Mouse (Mus musculus): ENCODE results near the gene Pdcd5.

Gene Pdcd5

DNA sequence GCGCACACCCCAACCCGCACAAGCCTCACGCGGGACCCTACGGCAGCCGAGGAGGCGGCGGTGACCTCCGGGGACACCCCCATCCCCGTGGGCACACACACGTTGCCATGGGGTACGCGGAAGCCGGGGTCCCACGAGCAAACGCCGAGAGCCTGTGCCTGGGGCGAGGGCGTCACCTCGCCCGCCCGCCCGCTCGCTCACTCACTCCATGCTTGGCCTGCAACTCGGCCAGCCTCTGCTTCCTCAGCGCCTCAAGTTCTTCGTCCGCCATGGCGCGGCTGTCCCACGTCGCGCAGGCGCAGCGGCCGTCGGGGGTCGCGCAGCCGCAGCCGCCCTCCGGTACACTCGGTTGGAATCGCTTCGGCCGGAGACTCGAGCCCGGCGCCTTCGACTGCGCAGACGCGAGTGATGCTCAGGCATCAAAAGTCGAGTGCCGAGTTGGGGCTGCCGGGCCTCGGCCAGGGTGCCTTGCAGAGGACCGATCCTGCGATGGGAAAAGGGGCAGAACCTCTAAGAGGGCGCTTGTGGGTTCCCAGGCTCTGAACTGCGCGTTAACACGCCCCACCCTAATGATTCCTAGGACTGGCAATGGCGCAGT lies at the start of gene Pdcd5:
TSS of gene Pdcd5 (minus strand) at position 421 of the 598 bp plus-strand sequence.
- peak; percentile 97 for DNase-seq

GRCm38 (mm10) chr7:35692641-35693040 lies 45.3 kb upstream of the Pdcd5 start:
- no peak for DNase-seq

- no peak for DNase-seq
These were observed 44.8 kb upstream of the Pdcd5 start for GRCm38 (mm10) chr7:35692117-35692516.

GRCm38 (mm10) chr7:35688781-35689349 lies 41.5 kb upstream of the Pdcd5 start:
- no peak for DNase-seq

DNA sequence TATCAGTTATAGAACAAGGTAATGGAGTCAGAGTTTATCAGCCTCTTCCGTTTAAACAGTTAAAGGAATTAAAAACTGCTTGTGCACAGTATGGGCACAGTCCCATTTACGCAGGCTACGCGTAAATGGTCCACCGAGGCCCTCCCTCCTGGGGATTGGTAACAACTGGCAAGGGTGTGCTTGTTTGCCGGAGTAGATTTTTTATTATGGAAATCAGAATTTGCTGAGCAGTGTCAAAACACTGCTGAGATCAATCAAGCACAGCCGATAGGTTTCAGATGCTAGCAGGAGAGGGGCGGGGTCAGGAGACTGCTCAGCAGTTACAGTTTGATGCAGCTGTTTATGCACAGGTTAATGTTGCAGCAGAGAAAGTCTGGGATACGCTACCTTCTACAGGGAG lies 41.0 kb upstream of the Pdcd5 start:
- no peak for DNase-seq

DNA sequence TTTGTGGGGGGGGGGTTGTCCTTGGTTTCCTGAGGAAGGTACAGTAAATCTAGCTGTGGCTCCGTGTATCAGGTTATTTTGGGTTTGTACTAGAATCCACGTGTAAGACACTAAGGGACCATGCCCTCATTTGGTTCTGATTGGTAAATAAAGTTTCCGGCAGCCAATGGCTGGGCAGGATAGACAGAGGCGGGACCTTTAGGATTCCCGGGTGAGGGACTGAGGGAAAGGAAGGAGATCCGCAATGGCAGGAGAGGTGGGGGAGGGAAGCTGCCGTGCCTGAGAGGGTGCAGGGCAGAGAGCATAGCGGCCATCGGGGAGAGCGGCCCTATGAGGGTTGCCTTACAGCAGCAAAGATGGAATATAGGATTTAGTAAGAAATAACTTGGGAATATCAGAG lies 39.9 kb upstream of the Pdcd5 start:
- DNase-seq, result peak; percentile 31

- peak; percentile 63 for DNase-seq
These were observed 39.4 kb upstream of the Pdcd5 start for GRCm38 (mm10) chr7:35686756-35687155.

GRCm38 (mm10) chr7:35686216-35686615 lies 38.9 kb upstream of the Pdcd5 start:
- DNase-seq, result no peak

DNA sequence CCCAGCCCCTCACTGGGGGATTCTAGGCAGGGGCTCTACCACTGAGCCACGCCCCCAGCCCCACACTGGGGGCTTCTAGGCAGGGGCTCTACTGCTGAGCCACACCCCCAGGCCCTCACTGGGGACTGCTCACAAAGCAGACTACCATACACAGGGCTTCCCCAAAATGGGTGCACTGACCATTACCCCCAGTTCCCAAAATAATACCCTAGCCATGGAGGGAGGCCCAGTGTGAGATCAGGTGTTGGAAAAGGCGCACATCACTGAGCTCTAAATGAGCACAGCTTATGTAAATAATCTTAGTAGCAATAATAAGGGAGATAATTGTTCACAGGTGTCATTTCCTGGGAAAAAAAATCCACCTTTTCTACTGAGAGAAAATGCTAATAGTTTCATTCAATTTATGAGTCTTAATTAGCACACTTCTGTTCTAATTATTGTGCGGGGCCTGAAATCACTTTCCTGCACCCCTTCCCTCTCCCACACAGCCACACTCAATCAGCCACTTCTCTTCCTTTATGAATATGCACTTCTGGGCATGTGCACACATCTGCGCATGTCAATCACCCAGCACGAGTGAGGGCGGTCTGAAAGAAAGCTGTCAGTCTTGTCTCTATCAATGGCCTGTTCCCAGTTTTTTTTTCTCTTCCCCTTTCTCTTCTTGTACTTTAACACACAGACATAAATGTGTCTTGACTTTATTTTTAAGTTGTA lies 36.2 kb upstream of the Pdcd5 start:
- no peak for DNase-seq

DNA sequence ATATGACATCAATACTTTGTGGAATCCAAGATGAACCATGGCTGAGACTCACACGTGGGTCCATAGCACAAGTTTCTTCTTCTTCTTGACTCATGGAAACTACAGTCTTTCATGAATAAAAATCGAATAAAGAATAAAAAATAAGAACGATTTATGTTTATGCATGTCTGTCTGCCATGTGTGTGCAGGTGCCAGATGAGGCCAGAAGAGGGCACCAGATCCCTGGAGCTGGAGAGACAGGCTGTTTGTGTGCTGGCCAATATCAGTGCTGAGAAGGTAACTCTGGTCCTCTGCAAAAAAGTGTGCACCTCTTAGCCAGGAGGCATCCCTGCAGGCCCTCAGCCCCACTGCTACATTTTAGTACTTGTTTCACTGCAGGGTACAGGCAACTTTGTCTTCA lies 34.2 kb upstream of the Pdcd5 start:
- no peak for DNase-seq

DNA sequence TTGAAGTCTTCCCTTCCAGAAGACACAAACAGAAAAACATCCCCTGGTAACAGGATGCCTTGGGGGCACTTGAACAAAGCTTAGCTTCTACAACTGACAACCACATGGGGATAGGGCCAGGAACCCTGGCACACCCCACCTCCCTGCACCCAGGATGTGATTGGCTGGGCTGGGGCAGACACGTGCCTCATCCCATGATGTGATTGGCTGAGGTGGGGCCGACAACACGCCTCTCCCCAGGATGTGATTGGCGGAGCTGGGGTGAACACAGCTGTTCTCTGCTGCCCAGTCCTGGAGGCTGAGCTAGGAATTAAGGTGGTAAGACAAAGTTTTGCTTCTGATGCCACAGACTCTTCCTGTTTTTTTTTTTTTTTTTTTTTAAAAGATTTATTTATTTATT lies 31.7 kb upstream of the Pdcd5 start:
- no peak for DNase-seq

DNA sequence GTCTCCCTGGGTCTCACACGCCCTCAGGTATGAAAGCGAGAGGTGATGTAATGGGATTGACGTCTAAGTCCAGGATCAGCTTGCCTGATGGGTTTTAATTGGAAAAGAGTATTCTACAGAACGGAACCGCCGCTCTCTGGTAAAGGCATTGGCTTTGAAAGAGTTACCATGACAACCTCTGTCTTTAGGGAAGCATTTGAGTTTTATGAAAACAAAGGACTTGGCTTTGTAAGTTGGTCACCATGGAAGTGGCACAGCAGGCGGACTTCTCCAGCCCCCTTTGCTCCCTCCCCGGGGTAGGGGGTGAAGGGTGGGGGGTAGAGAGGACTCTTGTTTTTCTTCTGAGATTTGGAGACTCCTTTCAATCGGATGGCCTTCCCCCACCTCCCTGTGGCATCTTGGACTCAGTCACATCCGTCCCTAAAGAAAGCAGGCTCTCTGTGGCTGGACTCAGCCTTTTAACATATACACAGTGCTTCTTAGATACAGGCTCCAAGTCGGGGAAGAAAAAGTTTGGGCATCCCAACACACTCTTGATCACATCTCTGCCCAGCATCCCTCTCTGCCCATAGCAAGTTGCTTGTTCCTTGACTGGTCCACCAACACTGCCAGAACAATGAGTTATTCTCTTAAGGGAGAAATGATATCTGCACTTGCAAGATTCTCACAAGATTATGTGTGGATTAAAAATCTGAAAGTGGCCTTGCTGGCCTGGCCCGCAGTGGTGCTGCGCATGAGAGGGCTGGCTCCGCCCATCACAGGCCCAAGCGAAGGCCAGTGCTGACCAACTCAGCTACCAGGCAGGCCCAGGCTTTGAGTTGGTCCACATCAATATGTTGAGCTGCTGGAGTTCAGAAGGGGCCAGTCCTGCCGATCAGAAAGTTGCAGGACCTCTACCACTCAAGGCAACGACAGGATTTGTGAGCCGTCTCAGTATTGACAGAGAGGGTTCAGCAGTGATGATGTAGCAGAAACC lies 21.0 kb upstream of the Pdcd5 start:
- DNase-seq, result no peak

DNA sequence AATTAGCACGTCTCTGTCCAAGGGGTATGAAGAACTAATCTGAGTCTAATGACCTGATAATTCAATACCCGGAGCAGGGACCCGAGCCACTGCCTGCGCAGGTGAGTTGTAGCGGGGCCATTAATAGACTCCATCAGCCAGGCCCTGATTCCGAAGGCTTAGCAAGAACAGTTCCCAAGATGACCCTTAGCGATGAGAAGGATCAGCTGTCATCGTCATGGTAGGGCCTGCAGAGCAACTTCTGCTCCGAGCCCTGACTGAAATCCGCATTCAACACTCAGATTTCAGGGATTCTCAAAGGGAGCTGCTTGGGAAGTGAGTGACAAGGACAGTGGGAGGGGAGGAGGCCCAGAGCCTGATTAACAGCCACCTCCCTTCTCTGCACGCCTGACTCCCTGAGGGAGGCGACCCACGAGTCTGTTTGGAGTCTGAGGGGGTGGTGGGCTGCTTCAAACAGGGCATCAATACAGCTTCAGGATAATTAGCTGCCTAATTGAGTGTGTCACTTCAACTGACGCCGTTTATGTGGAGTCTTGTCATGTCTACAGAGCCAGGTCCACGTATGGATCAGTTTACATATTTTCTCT lies 16.6 kb upstream of the Pdcd5 start:
- no peak for DNase-seq

DNA sequence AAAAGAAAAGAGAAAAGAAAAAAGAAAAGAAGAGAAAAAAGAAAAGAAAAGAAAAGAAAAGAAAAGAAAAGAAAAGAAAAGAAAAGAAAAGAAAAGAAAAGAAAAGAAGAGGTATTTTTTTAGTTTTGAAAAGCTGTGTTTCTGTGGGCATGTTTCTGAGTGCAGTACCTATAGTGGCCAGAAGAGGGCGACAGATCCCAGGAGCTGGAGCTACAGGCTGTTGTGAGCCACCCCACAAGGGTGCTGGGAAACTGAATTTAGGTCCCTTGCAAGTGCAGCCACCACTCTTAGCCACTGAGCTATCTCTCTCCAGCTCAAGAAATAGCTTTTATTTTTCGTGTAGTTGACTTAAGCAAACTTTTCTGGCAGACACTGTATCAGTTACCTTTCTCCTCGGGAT lies 11.9 kb upstream of the Pdcd5 start:
- DNase-seq, result peak; percentile 32

GRCm38 (mm10) chr7:35657829-35658228 lies 10.5 kb upstream of the Pdcd5 start:
- no peak for DNase-seq

GRCm38 (mm10) chr7:35651583-35652270 lies 4.4 kb upstream of the Pdcd5 start:
- no peak for DNase-seq

- no peak for DNase-seq
These were observed 3.5 kb upstream of the Pdcd5 start for GRCm38 (mm10) chr7:35650716-35651410.

DNA sequence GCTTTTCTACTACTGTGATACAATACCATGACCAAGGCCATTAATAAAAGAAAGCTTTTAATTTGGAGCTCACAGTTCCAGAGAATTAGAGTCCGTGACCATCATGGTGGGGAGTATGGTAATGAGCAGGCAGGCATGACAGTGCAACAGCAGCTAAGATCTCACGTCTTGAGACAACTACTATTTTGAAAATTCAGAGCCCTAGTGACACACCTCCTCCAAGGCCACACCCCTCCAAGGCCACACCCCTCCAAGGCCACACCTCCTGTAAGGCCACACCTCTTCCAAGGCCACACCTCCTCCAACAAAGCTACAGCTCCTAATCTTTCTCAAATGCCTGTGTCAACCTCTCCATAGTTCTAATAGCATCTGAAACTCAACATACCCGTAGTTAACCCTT lies 1.8 kb upstream of the Pdcd5 start:
- peak; percentile 59 for DNase-seq

DNA sequence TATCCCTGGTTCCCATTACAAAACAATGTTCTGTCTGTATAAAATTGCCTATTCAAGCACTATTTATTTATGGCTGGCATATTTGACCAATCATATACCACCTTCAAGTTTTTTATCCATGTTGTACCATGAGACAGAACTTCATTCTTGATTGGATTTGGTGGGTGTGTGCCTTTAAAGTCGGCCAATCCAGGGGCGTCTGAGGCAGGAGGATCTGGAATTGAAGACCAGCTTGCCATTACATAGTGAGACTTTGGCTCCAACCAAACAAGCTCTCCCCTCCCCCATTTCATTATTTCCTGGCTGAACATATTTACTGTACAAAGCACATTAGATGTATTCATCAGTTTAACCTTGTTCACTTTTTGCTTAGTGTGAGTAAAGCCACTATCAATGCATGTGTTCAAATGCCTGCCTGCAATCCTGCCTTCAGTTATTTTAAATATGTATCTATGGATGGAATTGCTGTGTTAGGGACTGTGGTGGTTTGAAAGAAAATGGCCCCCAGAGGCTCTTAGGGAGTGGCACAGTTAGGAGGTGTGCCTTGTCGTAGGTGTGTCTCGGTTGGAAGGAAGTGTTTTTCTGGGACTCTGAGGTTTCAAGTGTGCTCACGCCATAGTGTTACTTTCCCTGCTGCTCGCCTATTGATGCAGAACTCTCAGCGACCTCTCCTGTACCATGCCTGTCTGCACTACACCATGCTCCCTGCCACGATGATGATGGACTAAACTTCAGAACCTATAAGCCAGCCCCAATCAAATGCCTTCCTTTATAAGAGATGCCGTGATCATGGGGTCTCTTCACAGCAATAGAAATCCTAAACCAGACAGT lies 1.1 kb upstream of the Pdcd5 start:
- DNase-seq, result no peak

- peak; percentile 11 for DNase-seq
These were observed 822 bp downstream of the Pdcd5 start for GRCm38 (mm10) chr7:35646317-35647081.

Measured in kidney, adult 18-20 months (tissue).